Mouse (Mus musculus) olfactory bulb, adult 2 months (tissue): ENCODE results near the gene Fat3.

Experiments used
- CTCF ChIP-seq: fragments of 200-500 bp; IDR thresholded peaks from 2 replicates; pipeline ENCODE4 v1.5.1; 2012; ENCODE audit warnings: low read depth, mild to moderate bottlenecking, low read length, moderate library complexity; ENCODE audit not compliant: insufficient read depth
- POLR2A ChIP-seq: fragments of 200-500 bp; IDR thresholded peaks from 2 replicates; pipeline ENCODE4 v1.6.1; 2012; ENCODE audit warnings: mild to moderate bottlenecking, low read depth, low read length, moderate library complexity; ENCODE audit not compliant: insufficient read depth

- TF ChIP-seq POLR2A, result no peak
- no peak for TF ChIP-seq CTCF
These were observed 591.5 kb downstream of the Fat3 start for GRCm38 (mm10) chr9:15909397-15910113.
